Mouse (Mus musculus) cortical plate, adult 2 months (tissue): Measurements from ENCODE around the gene Olfr305. TPM values are rescaled to one million over a fixed set of nuclear protein-coding genes. Genes with fewer than 3 reads are reported as not detected.
"Not testable (repeated sequence)": the region's sequence is repeated elsewhere in the genome, so short reads cannot be mapped to it uniquely, and the experiment has no call there.

Source experiments
- H3K27ac ChIP-seq: fragments of 200-500 bp; 2 replicates; pipeline ENCODE4 v1.5.1; 2012; ENCODE audit warnings: low read length, control low read depth, inconsistent platforms; ENCODE audit not compliant: insufficient read depth
- H3K4me1 ChIP-seq: fragments of 200-500 bp; 2 replicates; pipeline ENCODE4 v1.6.1; 2011; ENCODE audit warnings: low read length; ENCODE audit not compliant: control insufficient read depth, insufficient read depth
- H3K4me3 ChIP-seq: fragments of 200-500 bp; 2 replicates; pipeline ENCODE4 v1.5.1; 2011; ENCODE audit warnings: mild to moderate bottlenecking, low read length, control low read depth; ENCODE audit not compliant: insufficient read depth
- CTCF ChIP-seq: fragments of 200-500 bp; IDR thresholded peaks from 2 replicates; pipeline ENCODE4 v1.5.1; 2011; ENCODE audit warnings: mild to moderate bottlenecking, control low read depth, low read length; ENCODE audit not compliant: insufficient read depth; ENCODE audit errors: extremely low read depth
- POLR2A ChIP-seq: fragments of 200-500 bp; IDR thresholded peaks from 2 replicates; pipeline ENCODE4 v1.6.1; 2011; ENCODE audit warnings: mild to moderate bottlenecking, low read length, control low read depth; ENCODE audit not compliant: insufficient read depth; ENCODE audit errors: extremely low read depth
- polyA plus RNA-seq: library from polyadenylated mRNA; depleted of rRNA; stranded (reverse); fragments of >200 nt; gene quantifications from 2 replicates; pipeline ENCODE4 v1.2.3, GENCODE M21; 2012; rRNA removed

The Olfr305 gene
- polyA plus RNA-seq = not detected in 2 replicates

DNA sequence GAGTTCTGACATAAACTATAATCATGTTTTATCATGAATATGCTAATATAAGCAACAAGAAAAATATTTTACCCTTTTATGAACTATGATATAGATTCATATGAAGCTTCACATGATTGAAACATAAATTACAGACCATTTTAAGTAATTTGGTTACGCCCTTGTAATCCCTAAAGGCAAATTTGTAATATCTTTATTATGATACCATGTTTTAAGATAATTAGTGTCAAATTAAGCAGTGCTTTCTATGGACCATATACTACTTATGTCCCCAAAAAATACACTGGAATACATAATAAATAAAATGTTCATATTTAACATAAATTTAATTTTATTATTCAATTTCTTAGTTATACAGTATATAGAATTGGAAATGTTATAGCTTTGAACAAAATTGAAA, at the start of gene Olfr305:
Gene Olfr305, minus strand, starts transcription at position 101 of the 400 bp plus-strand sequence.
- TF ChIP-seq CTCF = no peak
- TF ChIP-seq POLR2A = no peak
- Histone ChIP-seq H3K27ac (no peak within 1 kb of the TSS), H3K4me1 (no peaks in the 10 kb centered on the region), H3K4me3 (no peak within 1 kb of the TSS)

DNA sequence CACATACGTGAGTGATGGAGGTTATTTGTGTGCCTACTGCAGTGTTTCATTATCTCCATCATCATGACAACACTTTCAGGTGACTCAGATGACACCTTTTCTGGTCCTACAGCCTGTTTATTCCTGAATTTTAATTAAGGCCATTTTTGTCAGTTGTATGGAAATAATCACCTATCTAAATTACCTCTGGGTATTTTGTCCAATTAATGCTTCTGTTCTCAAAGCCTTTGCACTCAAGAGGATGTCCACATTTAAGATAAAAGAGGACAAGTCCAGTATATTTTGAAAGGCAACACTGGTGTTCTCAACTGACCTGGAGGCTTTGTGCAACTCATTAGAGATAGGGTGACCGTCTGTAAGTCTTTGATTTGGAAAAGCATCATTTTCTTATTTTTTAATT, 36.8 kb upstream of the Olfr305 start, which contains the start of gene Olfr301:
Gene Olfr301, plus strand, starts transcription at position 301 of the 400 bp plus-strand sequence.
- TF ChIP-seq CTCF (no peak), POLR2A (no peak)
- no peak within 1 kb of the TSS for H3K4me3 ChIP-seq
- H3K27ac ChIP-seq = no peak within 1 kb of the TSS
- H3K4me1 ChIP-seq = no peaks in the 10 kb centered on the region

DNA sequence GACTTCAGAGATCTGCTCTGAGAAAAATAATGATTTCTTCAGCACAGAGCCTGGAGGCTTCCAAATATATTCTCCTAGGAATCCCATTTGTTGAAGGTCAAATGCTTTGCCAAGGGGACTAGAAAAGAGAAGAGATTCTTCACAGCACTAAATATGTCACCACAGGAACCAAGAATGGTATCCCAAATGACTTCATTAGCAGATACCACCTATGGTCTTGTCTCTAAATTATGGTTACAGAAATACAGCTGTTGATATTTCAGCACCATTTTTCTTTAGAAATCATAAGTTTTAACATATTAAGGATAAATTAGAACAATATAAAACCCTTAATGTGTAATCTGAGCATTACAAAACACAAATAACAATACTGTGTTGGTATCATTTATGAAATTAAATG, 31.0 kb upstream of the Olfr305 start, which contains the start of gene Olfr303:
Gene Olfr303, minus strand, starts transcription at position 101 of the 400 bp plus-strand sequence.
- H3K4me3 ChIP-seq = no peak within 1 kb of the TSS
- no peaks in the 10 kb centered on the region for H3K4me1 ChIP-seq
- no peak within 1 kb of the TSS for H3K27ac ChIP-seq
- TF ChIP-seq POLR2A (no peak), CTCF (no peak)

DNA sequence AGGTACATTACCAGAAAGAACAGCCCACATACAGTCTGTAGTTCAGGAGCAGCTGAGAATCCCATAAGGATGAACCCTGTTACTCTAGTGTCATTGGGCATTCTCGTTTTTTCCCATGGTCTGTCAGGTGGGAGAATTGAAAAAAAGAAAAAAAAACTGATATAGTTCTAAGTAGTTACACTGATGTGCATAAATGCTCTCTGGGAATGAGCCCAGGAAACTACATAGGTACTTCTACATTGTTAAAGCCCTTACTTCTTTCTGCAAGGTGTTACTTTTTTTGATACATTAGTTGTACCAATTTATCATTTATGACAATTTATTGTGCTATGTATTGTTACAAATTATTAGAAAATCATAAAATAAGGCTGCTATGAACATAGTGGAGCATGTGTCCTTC, 19.8 kb upstream of the Olfr305 start, which contains the start of gene Olfr304:
Gene Olfr304, minus strand, starts transcription at position 101 of the 400 bp plus-strand sequence.
- H3K27ac ChIP-seq = no peak within 1 kb of the TSS
- TF ChIP-seq POLR2A (no peak), CTCF (no peak)
- no peaks in the 10 kb centered on the region for H3K4me1 ChIP-seq
- no peak within 1 kb of the TSS for H3K4me3 ChIP-seq

DNA sequence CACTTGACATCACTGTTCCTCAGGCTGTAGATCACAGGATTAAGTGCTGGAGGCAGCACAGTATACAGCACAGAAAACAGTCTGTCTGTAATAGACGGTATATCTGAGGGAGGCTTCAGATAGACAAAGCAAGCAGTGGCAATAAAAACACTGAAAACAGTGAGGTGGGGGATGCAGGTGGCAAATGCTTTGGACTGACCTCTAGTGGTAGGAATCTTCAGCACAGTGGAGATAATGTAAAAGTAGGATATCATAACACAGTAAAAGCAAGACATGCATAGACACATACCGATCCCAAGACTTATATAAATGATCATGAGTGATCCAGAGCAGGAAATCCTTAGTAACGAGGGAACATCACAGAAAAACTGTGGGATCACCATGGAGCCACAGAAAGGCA, 19.0 kb upstream of the Olfr305 start:
- Histone ChIP-seq H3K27ac (no peak overlapping the region), H3K4me1 (no peaks in the 10 kb centered on the region), H3K4me3 (no peak overlapping the region)
- no peak for TF ChIP-seq CTCF
- TF ChIP-seq POLR2A = no peak

DNA sequence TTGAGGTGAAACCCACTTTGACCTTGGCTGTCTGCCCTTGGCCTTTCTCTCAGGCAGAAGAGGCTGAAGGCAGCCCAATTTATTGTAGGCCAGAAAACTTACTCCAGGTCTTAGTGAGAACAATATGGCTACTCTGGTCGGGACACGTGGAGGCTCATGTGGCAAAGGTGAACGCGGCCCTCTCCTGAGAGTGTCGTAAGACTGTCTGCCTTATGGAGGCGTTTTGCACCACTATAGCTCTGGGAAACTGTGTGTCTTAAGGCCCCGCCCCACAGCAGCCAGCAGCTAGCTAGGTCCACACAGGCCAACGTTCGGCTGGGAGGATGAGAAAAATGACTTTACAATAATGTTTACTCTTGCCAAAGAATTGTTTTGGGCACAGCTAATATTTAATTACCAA, 20.4 kb downstream of the Olfr305 start:
- not testable (repeated sequence) for H3K4me3 ChIP-seq

DNA sequence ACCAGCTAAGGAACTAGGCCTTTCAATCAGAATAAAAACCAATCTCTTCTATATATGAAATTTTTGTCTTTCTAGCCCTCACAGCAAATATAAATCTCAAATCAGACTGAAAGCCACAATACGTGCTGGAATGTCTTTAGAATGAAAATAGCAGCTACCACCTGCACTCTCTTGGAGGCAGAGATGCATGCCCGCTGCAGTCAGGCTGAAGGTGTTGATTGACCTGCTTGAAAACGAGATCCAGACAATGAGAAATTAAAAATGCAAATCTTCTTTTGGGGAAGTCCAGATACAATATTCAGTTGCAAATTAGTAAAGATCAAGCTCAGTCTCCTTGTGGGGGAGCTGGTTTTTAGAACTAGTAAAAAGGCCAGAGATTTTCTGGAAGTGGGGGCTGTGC, 22.5 kb downstream of the Olfr305 start:
- Histone ChIP-seq H3K4me3 (no peak overlapping the region), H3K4me1 (no peaks in the 10 kb centered on the region), H3K27ac (no peak overlapping the region)
- TF ChIP-seq CTCF (no peak), POLR2A (no peak)

More for the DNA sequence above, 20.4 kb downstream of the Olfr305 start:
- not testable (repeated sequence) for H3K27ac ChIP-seq, H3K4me1 ChIP-seq

DNA sequence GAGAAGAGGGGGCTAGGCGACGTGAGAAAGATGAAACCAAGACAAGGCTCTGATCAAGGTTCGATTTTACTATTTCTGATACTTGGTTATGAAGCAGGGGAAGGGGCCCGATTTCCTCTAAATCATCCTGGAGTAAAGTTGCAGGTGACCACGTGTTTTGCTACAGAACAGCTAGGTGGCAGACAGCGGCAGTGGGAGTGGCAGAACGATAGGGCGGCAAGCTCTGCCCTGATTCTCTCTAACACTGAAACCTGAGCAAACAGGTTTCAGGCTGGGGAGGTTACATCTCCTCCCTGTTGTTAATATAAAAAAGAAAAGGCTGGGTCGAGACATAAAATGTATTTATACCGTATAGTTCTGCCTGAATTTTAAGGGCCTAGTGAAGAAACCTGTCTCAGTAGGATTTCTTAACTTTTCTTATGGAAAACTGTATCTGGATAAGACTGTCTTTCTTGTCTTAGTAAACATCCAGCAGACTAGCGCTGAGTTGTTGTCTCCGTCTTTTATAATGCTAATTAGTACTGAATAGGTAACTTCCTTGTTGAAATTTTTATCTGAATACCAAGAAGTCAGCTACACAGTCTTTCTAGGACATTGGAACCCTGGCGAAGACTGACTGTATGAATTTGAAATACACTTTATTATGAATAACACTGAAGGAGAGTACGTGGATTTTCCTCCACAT, 23.7 kb downstream of the Olfr305 start:
- Histone ChIP-seq H3K4me3 (no peak overlapping the region), H3K27ac (no peak overlapping the region), H3K4me1 (no peaks in the 10 kb centered on the region)
- no peak for TF ChIP-seq CTCF
- no peak for TF ChIP-seq POLR2A

DNA sequence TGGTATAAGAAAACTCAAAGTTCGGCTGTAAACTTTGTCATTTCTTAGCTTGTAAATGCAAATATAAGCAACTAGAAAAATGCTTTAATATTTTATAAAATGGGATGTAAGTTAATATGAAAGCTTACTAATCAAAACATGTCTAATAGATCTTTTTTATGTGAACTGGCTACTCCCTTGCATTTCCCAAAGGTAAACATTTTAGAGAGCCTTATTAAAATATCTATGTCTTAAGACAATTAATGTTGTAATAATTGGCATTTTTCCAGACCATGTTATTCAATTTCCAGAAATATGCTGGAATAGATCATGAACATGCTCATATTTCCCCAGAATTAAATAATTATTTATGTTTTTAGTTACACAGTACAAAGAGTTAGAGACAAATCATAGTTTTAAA, 29.2 kb downstream of the Olfr305 start, which contains the start of gene Olfr307:
Gene Olfr307, minus strand, starts transcription at position 101 of the 400 bp plus-strand sequence.
- TF ChIP-seq POLR2A = no peak
- no peak for TF ChIP-seq CTCF
- no peaks in the 10 kb centered on the region for H3K4me1 ChIP-seq
- H3K27ac ChIP-seq = no peak within 1 kb of the TSS
- H3K4me3 ChIP-seq = no peak within 1 kb of the TSS

DNA sequence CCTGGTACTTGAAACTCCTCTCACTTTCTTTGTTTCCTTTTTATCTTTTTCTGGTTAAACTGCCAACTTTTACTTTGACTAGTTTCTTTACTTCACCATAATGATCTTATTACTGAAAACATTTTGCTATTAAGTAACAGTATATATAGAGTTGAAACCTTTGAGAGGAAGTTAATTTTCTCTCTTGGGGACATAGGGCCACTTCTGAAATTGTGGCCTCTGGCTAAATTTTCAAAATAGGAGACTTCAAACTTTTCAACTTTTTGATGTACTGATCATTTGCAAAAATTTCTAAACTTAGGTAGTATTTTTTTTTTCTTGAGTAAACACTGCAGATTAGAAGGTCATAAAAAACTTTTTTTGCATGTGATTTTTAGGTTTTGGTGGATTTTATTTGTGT, 41.2 kb downstream of the Olfr305 start, which contains the start of gene Olfr308:
Gene Olfr308, minus strand, starts transcription at position 101 of the 400 bp plus-strand sequence.
- H3K4me3 ChIP-seq = no peak within 1 kb of the TSS
- H3K4me1 ChIP-seq = no peaks in the 10 kb centered on the region
- no peak within 1 kb of the TSS for H3K27ac ChIP-seq
- TF ChIP-seq POLR2A (no peak), CTCF (no peak)
